Mouse (Mus musculus) brain, embryonic 14.5 days (tissue): ENCODE data around the gene Os9.

ENCODE experiments used
- CTCF ChIP-seq: fragments of 200-500 bp; IDR thresholded peaks from 2 replicates; pipeline ENCODE4 v1.5.1; 2012; ENCODE audit warnings: inconsistent platforms, mild to moderate bottlenecking, moderate library complexity, borderline replicate concordance; ENCODE audit not compliant: insufficient read depth, insufficient read length; ENCODE audit errors: extremely low read depth
- POLR2A ChIP-seq: fragments of 200-500 bp; IDR thresholded peaks from 2 replicates; pipeline ENCODE4 v1.6.1; 2012; ENCODE audit warnings: mild to moderate bottlenecking, inconsistent platforms, borderline replicate concordance; ENCODE audit not compliant: poor library complexity, insufficient read depth, insufficient read length, severe bottlenecking; ENCODE audit errors: extremely low read depth

DNA sequence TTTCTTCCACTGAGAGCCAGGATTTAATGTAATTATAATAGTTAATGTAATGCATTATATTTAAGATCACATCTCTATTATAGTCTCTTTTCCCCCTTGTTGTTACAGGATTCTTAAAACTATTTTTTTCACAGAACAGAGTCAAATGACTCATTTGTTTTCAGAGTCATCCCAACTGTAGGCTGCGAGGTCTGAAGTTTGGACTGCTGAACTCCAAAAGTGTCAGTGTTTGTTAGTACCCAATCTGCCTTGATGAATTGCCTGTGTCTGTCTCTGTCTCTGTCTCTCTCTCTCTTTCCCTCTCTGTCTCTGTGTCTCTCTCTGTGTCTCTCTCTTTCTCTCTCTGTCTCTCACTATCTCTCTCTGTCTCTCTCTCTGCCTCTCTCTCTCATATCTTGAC, 35.6 kb upstream of the Os9 start:
- TF ChIP-seq CTCF (no peak), POLR2A (no peak)
